Mouse (Mus musculus) heart, embryonic 14.5 days (tissue): ENCODE data around the gene Dqx1. TPM values are rescaled to one million over a fixed set of nuclear protein-coding genes. Genes with fewer than 3 reads are reported as not detected.

Experiments
- ATAC-seq: fragments of 200-750 bp; cut with Nextera tagmentation; 2 replicates; pipeline ENCODE4 v1.8.0; 2017; ENCODE audit warnings: low read depth, moderate TSS enrichment; ENCODE audit not compliant: insufficient number of reproducible peaks, insufficient read depth, low FRiP score
- H3K27ac ChIP-seq, 2 experiments: fragments of 200-500 bp in 1 of 2; fragments of 300-500 bp in 1 of 2; sonication (generic) in 1 of 2; replicated peaks in 1 of 2; 2 replicates each; pipeline ENCODE4 v1.5.1; 2012 to 2014; ENCODE audit warnings: low read depth in 2 of 2, low read length in 2 of 2, control low read depth in 1 of 2, mild to moderate bottlenecking in 1 of 2, mixed read lengths in 1 of 2; ENCODE audit not compliant: control insufficient read depth in 1 of 2, insufficient read depth in 1 of 2
- H3K27me3 ChIP-seq: fragments of 300-500 bp; sonication (generic); 2 replicates; pipeline ENCODE4 v1.6.1; 2014; ENCODE audit warnings: mild to moderate bottlenecking, low read length, control low read depth; ENCODE audit not compliant: control insufficient read depth, insufficient read depth
- H3K36me3 ChIP-seq: fragments of 300-500 bp; sonication (generic); 2 replicates; pipeline ENCODE4 v1.6.1; 2014; ENCODE audit warnings: mild to moderate bottlenecking, control low read depth, low read length, mixed read lengths; ENCODE audit not compliant: control insufficient read depth, insufficient read depth
- H3K4me1 ChIP-seq, 2 experiments: fragments of 200-500 bp in 1 of 2; fragments of 300-500 bp in 1 of 2; sonication (generic) in 1 of 2; 2 replicates each; pipeline ENCODE4 v1.6.1; 2012 to 2014; ENCODE audit warnings: low read length in 2 of 2, control low read depth in 1 of 2, mixed read lengths in 1 of 2; ENCODE audit not compliant: control insufficient read depth in 2 of 2, insufficient read depth in 2 of 2
- H3K4me2 ChIP-seq: fragments of 300-500 bp; sonication (generic); 2 replicates; pipeline ENCODE4 v1.6.1; 2014; ENCODE audit warnings: mild to moderate bottlenecking, low read length
- H3K4me3 ChIP-seq, 2 experiments: fragments of 200-500 bp in 1 of 2; fragments of 300-500 bp in 1 of 2; sonication (generic) in 1 of 2; 2 replicates each; pipeline ENCODE4 v1.5.1; 2012 to 2014; ENCODE audit warnings: low read length in 2 of 2, mild to moderate bottlenecking in 2 of 2, control low read depth in 1 of 2, low read depth in 1 of 2, moderate library complexity in 1 of 2; ENCODE audit not compliant: control insufficient read depth in 1 of 2, insufficient read depth in 1 of 2
- H3K9ac ChIP-seq: fragments of 300-500 bp; sonication (generic); 2 replicates; pipeline ENCODE4 v1.6.1; 2014; ENCODE audit warnings: mild to moderate bottlenecking, low read length
- H3K9me3 ChIP-seq: fragments of 300-500 bp; sonication (generic); 2 replicates; pipeline ENCODE4 v1.6.1; 2016; ENCODE audit warnings: low read length, control low read depth; ENCODE audit not compliant: control insufficient read depth
- WGBS: fragments of 180-500 bp; shearing (Covaris S2); extraction: QIAGEN DNeasy Blood & Tissue Kit; methylation state at CpG from one replicate; pipeline ENCODE4 v1.1.7; 2014; 5-methylcytosine and 5-hydroxymethylcytosine counted together
- microRNA counts: library from miRNA; unstranded; fragments of <30 nt; microRNA quantifications from one replicate; lab custom pipeline; 2016
- microRNA-seq: library from miRNA; unstranded; fragments of <30 nt; microRNA quantifications from one replicate; pipeline ENCODE4, GENCODE M21; 2016
- polyA plus RNA-seq: library from polyadenylated mRNA; unstranded; fragments of >200 nt; fragmentation: Nextera tagmentation; extraction: Ambion mirVana; gene quantifications from 2 replicates; pipeline ENCODE4 v1.2.1, GENCODE M21; 2014

Dqx1 gene
- polyA plus RNA-seq, 1 experiment from 2014 or later: 0.46 TPM

DNA sequence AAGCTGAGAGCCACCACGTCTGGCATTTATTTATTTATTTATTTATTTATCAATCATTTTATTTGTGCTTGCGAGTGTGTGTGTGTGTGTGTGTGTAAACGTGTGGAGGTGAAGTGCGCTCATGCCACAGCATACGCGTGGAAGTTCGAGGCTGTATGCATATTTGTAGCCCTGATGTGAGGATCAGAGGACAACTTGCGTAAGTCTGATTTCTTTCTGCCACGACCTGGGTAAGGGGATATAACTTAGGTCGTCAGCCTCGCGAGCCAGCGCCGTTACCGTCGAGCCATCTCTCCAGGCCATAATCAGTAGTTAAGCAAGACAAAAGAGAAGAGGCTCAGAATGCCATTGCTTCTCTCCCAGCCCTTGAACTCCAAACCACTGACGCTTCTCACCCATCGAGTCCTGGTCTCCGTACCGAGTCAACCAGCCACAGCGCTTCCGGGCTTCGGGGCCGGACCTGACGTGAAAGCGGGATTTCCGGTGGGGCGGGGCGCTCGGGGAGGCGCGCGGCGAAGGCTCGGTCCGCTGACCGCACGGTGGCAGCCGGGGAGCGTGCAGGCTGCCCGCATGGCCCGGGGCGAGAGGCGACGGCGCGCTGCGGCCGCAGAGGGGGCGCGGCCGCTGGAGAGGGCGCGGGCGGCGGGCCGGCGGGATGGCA, 57.5 kb downstream of the Dqx1 start, which contains the start of gene Mogs:
Gene Mogs (plus strand): TSS at position 486 of the 661 bp plus-strand sequence.
- Histone ChIP-seq H3K9me3 (no peaks in the 10 kb centered on the region), H3K36me3 (peaks cover 49% of the 10 kb centered on the region), H3K4me3 (peak within 1 kb of the TSS; percentile 59 to 64), H3K27me3 (no peaks in the 10 kb centered on the region), H3K4me1 (peaks cover 9 to 28% of the 10 kb centered on the region in 2 experiments), H3K9ac (peak within 1 kb of the TSS; percentile 84), H3K27ac (peak within 1 kb of the TSS; percentile 53 to 70), H3K4me2 (peak within 1 kb of the TSS; percentile 85)
- 1% methylated on average over 43 of the region's 58 CpGs for WGBS
- ATAC-seq: peak; percentile 87

DNA sequence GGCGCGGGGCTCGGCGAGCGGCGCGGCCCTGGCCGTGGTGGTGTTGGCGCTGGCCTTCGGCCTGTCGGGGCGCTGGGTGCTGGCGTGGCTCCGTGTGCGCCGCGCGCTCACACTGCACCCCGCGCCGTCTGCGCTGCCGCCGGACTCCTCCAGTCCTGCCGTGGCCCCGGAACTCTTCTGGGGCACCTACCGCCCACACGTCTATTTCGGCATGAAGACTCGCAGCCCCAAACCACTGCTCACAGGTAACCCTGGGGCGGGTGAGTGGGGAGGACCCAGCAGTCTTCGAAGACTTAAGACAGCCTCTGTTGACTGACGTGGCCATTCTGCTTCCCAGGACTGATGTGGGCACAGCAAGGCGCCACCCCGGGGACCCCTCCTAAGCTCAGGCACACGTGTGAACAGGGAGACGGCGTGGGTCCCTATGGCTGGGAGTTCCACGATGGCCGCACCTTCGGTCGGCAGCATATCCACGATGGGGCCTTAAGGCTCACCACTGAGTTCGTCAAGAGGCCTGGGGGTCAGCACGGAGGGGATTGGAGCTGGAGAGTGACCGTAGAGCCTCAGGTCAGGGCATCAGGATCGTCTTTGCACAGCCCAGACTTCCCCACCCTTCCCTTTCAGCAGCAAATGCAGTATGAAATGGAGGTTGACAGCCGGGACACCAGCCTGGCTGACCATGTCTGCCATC, 58.2 kb downstream of the Dqx1 start:
- H3K27ac ChIP-seq: peak overlapping the region in 1 of 2 experiments; percentile 70; a peak in 2 of 4 replicates
- WGBS: 2% methylated on average over 47 of the region's 48 CpGs
- peaks cover 43% of the 10 kb centered on the region for H3K36me3 ChIP-seq
- H3K4me2 ChIP-seq: peak overlapping the region; percentile 85
- peak; percentile 51; the same call in 1 of the 2 replicates for ATAC-seq
- H3K4me3 ChIP-seq: peak overlapping the region; percentile 59 to 64
- no peaks in the 10 kb centered on the region for H3K9me3 ChIP-seq
- H3K4me1 ChIP-seq: peaks cover 14 to 34% of the 10 kb centered on the region in 2 experiments
- no peaks in the 10 kb centered on the region for H3K27me3 ChIP-seq
- H3K9ac ChIP-seq: peak overlapping the region; percentile 84

DNA sequence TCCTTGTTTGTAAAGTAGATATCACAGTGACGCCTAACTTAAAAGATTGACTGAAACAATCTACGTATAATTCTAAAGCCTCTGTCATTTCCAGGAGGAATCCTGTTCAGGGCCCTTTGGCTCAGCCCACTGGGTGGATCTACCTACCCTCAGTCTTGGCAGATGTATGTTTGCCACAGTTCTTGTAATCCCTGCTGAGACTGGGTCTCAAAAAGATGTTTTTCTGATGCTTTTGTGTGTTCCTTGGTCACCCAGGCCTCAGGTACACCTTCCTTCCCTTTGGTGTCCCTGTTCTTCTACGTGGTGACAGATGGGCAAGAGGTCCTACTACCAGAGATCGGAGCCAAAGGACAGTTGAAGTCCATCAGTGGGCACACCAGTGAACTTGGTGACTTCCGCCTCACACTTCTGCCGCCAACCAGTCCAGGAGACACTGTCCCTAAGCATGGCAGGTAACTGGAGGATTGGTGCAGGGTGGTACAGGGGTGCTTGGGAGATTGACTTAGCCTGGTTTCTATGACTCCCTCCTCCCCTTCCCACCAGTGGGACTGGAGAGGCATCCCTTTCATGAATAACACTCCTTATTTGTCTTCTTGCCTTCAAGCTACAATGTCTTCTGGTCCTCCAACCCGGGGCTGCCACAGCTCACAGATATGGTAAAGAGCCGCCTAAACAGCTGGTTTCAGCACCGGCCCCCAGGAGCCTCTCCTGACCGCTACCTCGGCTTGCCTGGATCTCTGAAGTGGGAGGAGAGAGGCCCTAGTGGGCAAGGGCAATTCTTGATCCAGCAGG, 58.9 kb downstream of the Dqx1 start:
- no peaks in the 10 kb centered on the region for H3K27me3 ChIP-seq
- H3K4me2 ChIP-seq: peak overlapping the region; percentile 85
- peak overlapping the region; percentile 59 to 64 for H3K4me3 ChIP-seq
- H3K36me3 ChIP-seq: peaks cover 36% of the 10 kb centered on the region
- 70% methylated on average over 11 of the region's 11 CpGs for WGBS
- H3K9ac ChIP-seq: peak overlapping the region; percentile 84
- no peaks in the 10 kb centered on the region for H3K9me3 ChIP-seq
- H3K27ac ChIP-seq: no peak overlapping the region
- ATAC-seq: no peak
- H3K4me1 ChIP-seq: peaks cover 12 to 32% of the 10 kb centered on the region in 2 experiments

MicroRNAs within 50 kb of the gene (microRNA counts, 519-probe panel; counts per million panel counts)
- microRNA mmu-miR-3470a+mmu-miR-3470b (lab: Ali Mortazavi, UCI): 322 counts per million, percentile 70 among the panel's probes with 10 or more counts

Small RNA genes lying within 50 kb of the gene (microRNA-seq; reads per million reads assigned to microRNA genes)
- gene Mir3470a: not detected
- not detected for gene Mir7040

Other genes with a start within 250 kb of the Dqx1 start
- gene Sema4f, start 118.1 kb upstream of the Dqx1 start, polyA plus RNA-seq: not detected in 2 replicates
- 0.35 and 1.4 TPM in 2 replicates for gene M1ap, start 110.9 kb upstream of the Dqx1 start, polyA plus RNA-seq
- gene Dok1, start 24.4 kb upstream of the Dqx1 start, polyA plus RNA-seq: 4.3 and 6.4 TPM in 2 replicates
- gene Loxl3, start 23.7 kb upstream of the Dqx1 start, polyA plus RNA-seq: 3.8 and 6.2 TPM in 2 replicates
- 87.8 and 95.5 TPM in 2 replicates for gene Aup1, start 3.3 kb upstream of the Dqx1 start, polyA plus RNA-seq
- 42.8 and 47.6 TPM in 2 replicates for gene Htra2, start 2.6 kb upstream of the Dqx1 start, polyA plus RNA-seq
- 0.30 and 1.9 TPM in 2 replicates for gene Tlx2, start 12.4 kb downstream of the Dqx1 start, polyA plus RNA-seq
- 14.1 and 16.8 TPM in 2 replicates for gene Pcgf1, start 20.0 kb downstream of the Dqx1 start, polyA plus RNA-seq
- gene Lbx2, start 28.5 kb downstream of the Dqx1 start, polyA plus RNA-seq: 0.28 TPM in 1 of 2 replicates, not detected in the other
- 1.6 and 2.2 TPM in 2 replicates for gene Ccdc142, start 43.8 kb downstream of the Dqx1 start, polyA plus RNA-seq
- gene Gm42688, start 43.8 kb downstream of the Dqx1 start, polyA plus RNA-seq: 1.3 and 1.5 TPM in 2 replicates
- 179 and 180 TPM in 2 replicates for gene Mrpl53, start 51.2 kb downstream of the Dqx1 start, polyA plus RNA-seq
- 17.8 and 21.6 TPM in 2 replicates for gene Mogs, start 57.7 kb downstream of the Dqx1 start, polyA plus RNA-seq
- gene Wbp1, start 63.7 kb downstream of the Dqx1 start, polyA plus RNA-seq: 76.0 and 94.5 TPM in 2 replicates
- 10.3 and 11.3 TPM in 2 replicates for gene Ino80b, start 67.6 kb downstream of the Dqx1 start, polyA plus RNA-seq
- 9.9 and 11.6 TPM in 2 replicates for gene Rtkn, start 77.6 kb downstream of the Dqx1 start, polyA plus RNA-seq
- 6.0 and 6.2 TPM in 2 replicates for gene Wdr54, start 98.6 kb downstream of the Dqx1 start, polyA plus RNA-seq
- gene 1700003E16Rik, start 98.6 kb downstream of the Dqx1 start, polyA plus RNA-seq: 0.31 and 0.43 TPM in 2 replicates
- 53.1 and 60.2 TPM in 2 replicates for gene Dctn1, start 108.1 kb downstream of the Dqx1 start, polyA plus RNA-seq
- 0.11 and 0.16 TPM in 2 replicates for gene Slc4a5, start 162.0 kb downstream of the Dqx1 start, polyA plus RNA-seq